Mouse (Mus musculus): ENCODE data around the gene Kif14. TPM values are rescaled to one million over a fixed set of nuclear protein-coding genes. Genes with fewer than 3 reads are reported as not detected.

Kif14 gene
- total RNA-seq, 1 experiment = 12.2 TPM

- H3K9ac ChIP-seq (ENCODE audit: insufficient read depth, low read depth, low read length, poor library complexity, severe bottlenecking) = no peak overlapping the region
- no peak overlapping the region for H3K27ac ChIP-seq (ENCODE audit: insufficient read depth, low read depth, low read length, poor library complexity, severe bottlenecking)
- no peaks in the 10 kb centered on the region for H3K36me3 ChIP-seq (ENCODE audit: control insufficient read depth, insufficient read depth, low read length, poor library complexity, severe bottlenecking)
- H3K4me3 ChIP-seq (ENCODE audit: insufficient read depth in 1 of 2, low read depth in 1 of 2, low read length in 2 of 2, poor library complexity in 1 of 2, severe bottlenecking in 1 of 2) = no peak overlapping the region
- DNase-seq (ENCODE audit: low read depth, low spot score) = no peak
- TF ChIP-seq CHD2 (IDR thresholded peaks at IDR 0.05; ENCODE audit: low read depth, low read length) = no peak
- no peak for TF ChIP-seq ZNF384 (IDR thresholded peaks at IDR 0.05; ENCODE audit: low read depth, low read length)
- TF ChIP-seq MAFK (IDR thresholded peaks at IDR 0.05; ENCODE audit: insufficient read depth, low read depth, low read length) = no peak
- no peak for TF ChIP-seq ZC3H11A (IDR thresholded peaks at IDR 0.05; ENCODE audit: borderline replicate concordance, low read depth, low read length)
- no peak for TF ChIP-seq HCFC1 (IDR thresholded peaks at IDR 0.05; ENCODE audit: borderline replicate concordance, insufficient read depth, low read length)
- in situ Hi-C loops (cut with MboI; ENCODE audit: low sequenced_read_pairs in 2 of 2, unreplicated experiment in 2 of 2) = no loop called here
- no peaks in the 10 kb centered on the region for H3K9me3 ChIP-seq (ENCODE audit: control insufficient read depth, insufficient read depth, low read depth, low read length)
- no peaks in the 10 kb centered on the region; a peak in 1 of 4 replicates for H3K4me1 ChIP-seq (ENCODE audit: control insufficient read depth in 2 of 2, insufficient read depth in 2 of 2, low read length in 2 of 2, poor library complexity in 1 of 2)
Observed at GRCm38 (mm10) chr1:136446933-136447332, 19.2 kb upstream of the Kif14 start.

- Histone ChIP-seq H3K4me1 (ENCODE audit: control insufficient read depth in 2 of 2, insufficient read depth in 2 of 2, low read length in 2 of 2, poor library complexity in 1 of 2) (no peaks in the 10 kb centered on the region; a peak in 1 of 4 replicates), H3K36me3 (ENCODE audit: control insufficient read depth, insufficient read depth, low read length, poor library complexity, severe bottlenecking) (no peaks in the 10 kb centered on the region), H3K4me3 (ENCODE audit: insufficient read depth in 1 of 2, low read depth in 1 of 2, low read length in 2 of 2, poor library complexity in 1 of 2, severe bottlenecking in 1 of 2) (no peak overlapping the region), H3K27ac (ENCODE audit: insufficient read depth, low read depth, low read length, poor library complexity, severe bottlenecking) (no peak overlapping the region), H3K9me3 (ENCODE audit: control insufficient read depth, insufficient read depth, low read depth, low read length) (no peaks in the 10 kb centered on the region), H3K9ac (ENCODE audit: insufficient read depth, low read depth, low read length, poor library complexity, severe bottlenecking) (no peak overlapping the region)
- no peak for DNase-seq (ENCODE audit: low read depth, low spot score)
- no peak for TF ChIP-seq ZC3H11A (IDR thresholded peaks at IDR 0.05; ENCODE audit: borderline replicate concordance, low read depth, low read length)
- TF ChIP-seq CHD2 (IDR thresholded peaks at IDR 0.05; ENCODE audit: low read depth, low read length) = no peak
- TF ChIP-seq ZNF384 (IDR thresholded peaks at IDR 0.05; ENCODE audit: low read depth, low read length) = no peak
- no peak for TF ChIP-seq MAFK (IDR thresholded peaks at IDR 0.05; ENCODE audit: insufficient read depth, low read depth, low read length)
- TF ChIP-seq HCFC1 (IDR thresholded peaks at IDR 0.05; ENCODE audit: borderline replicate concordance, insufficient read depth, low read length) = no peak
- in situ Hi-C loops (cut with MboI; ENCODE audit: low sequenced_read_pairs in 2 of 2, unreplicated experiment in 2 of 2) = no loop called here
Observed at GRCm38 (mm10) chr1:136447338-136447737, 18.8 kb upstream of the Kif14 start.

GRCm38 (mm10) chr1:136449541-136449940, 16.6 kb upstream of the Kif14 start:
- TF ChIP-seq CHD2 (IDR thresholded peaks at IDR 0.05; ENCODE audit: low read depth, low read length) (no peak), HCFC1 (IDR thresholded peaks at IDR 0.05; ENCODE audit: borderline replicate concordance, insufficient read depth, low read length) (no peak), ZNF384 (IDR thresholded peaks at IDR 0.05; ENCODE audit: low read depth, low read length) (no peak), ZC3H11A (IDR thresholded peaks at IDR 0.05; ENCODE audit: borderline replicate concordance, low read depth, low read length) (no peak), MAFK (IDR thresholded peaks at IDR 0.05; ENCODE audit: insufficient read depth, low read depth, low read length) (no peak)
- Histone ChIP-seq H3K9me3 (ENCODE audit: control insufficient read depth, insufficient read depth, low read depth, low read length) (no peaks in the 10 kb centered on the region), H3K36me3 (ENCODE audit: control insufficient read depth, insufficient read depth, low read length, poor library complexity, severe bottlenecking) (no peaks in the 10 kb centered on the region), H3K9ac (ENCODE audit: insufficient read depth, low read depth, low read length, poor library complexity, severe bottlenecking) (no peak overlapping the region), H3K4me1 (ENCODE audit: control insufficient read depth in 2 of 2, insufficient read depth in 2 of 2, low read length in 2 of 2, poor library complexity in 1 of 2) (no peaks in the 10 kb centered on the region; a peak in 1 of 4 replicates), H3K27ac (ENCODE audit: insufficient read depth, low read depth, low read length, poor library complexity, severe bottlenecking) (no peak overlapping the region), H3K4me3 (ENCODE audit: insufficient read depth in 1 of 2, low read depth in 1 of 2, low read length in 2 of 2, poor library complexity in 1 of 2, severe bottlenecking in 1 of 2) (no peak overlapping the region)
- no peak for DNase-seq (ENCODE audit: low read depth, low spot score)
- in situ Hi-C loops (cut with MboI; ENCODE audit: low sequenced_read_pairs in 2 of 2, unreplicated experiment in 2 of 2) = no loop called here

- Histone ChIP-seq H3K4me3 (ENCODE audit: insufficient read depth in 1 of 2, low read depth in 1 of 2, low read length in 2 of 2, poor library complexity in 1 of 2, severe bottlenecking in 1 of 2) (peak overlapping the region; percentile 29 to 56; a peak in 2 of 4 replicates), H3K9me3 (ENCODE audit: control insufficient read depth, insufficient read depth, low read depth, low read length) (no peaks in the 10 kb centered on the region), H3K9ac (ENCODE audit: insufficient read depth, low read depth, low read length, poor library complexity, severe bottlenecking) (no peak overlapping the region), H3K27ac (ENCODE audit: insufficient read depth, low read depth, low read length, poor library complexity, severe bottlenecking) (no peak overlapping the region), H3K36me3 (ENCODE audit: control insufficient read depth, insufficient read depth, low read length, poor library complexity, severe bottlenecking) (no peaks in the 10 kb centered on the region), H3K4me1 (ENCODE audit: control insufficient read depth in 2 of 2, insufficient read depth in 2 of 2, low read length in 2 of 2, poor library complexity in 1 of 2) (no peaks in the 10 kb centered on the region; a peak in 1 of 4 replicates)
- in situ Hi-C loops (cut with MboI; ENCODE audit: low sequenced_read_pairs in 2 of 2, unreplicated experiment in 2 of 2) = no loop called here
- no peak for DNase-seq (ENCODE audit: low read depth, low spot score)
- TF ChIP-seq MAFK (IDR thresholded peaks at IDR 0.05; ENCODE audit: insufficient read depth, low read depth, low read length) (no peak), HCFC1 (IDR thresholded peaks at IDR 0.05; ENCODE audit: borderline replicate concordance, insufficient read depth, low read length) (no peak), ZNF384 (IDR thresholded peaks at IDR 0.05; ENCODE audit: low read depth, low read length) (no peak)
Observed at GRCm38 (mm10) chr1:136450206-136450605, 15.9 kb upstream of the Kif14 start.

GRCm38 (mm10) chr1:136452421-136452820, 13.7 kb upstream of the Kif14 start:
- Histone ChIP-seq H3K9ac (ENCODE audit: insufficient read depth, low read depth, low read length, poor library complexity, severe bottlenecking) (no peak overlapping the region), H3K4me3 (ENCODE audit: insufficient read depth in 1 of 2, low read depth in 1 of 2, low read length in 2 of 2, poor library complexity in 1 of 2, severe bottlenecking in 1 of 2) (no peak overlapping the region), H3K9me3 (ENCODE audit: control insufficient read depth, insufficient read depth, low read depth, low read length) (no peaks in the 10 kb centered on the region), H3K36me3 (ENCODE audit: control insufficient read depth, insufficient read depth, low read length, poor library complexity, severe bottlenecking) (no peaks in the 10 kb centered on the region), H3K27ac (ENCODE audit: insufficient read depth, low read depth, low read length, poor library complexity, severe bottlenecking) (no peak overlapping the region), H3K4me1 (ENCODE audit: control insufficient read depth in 2 of 2, insufficient read depth in 2 of 2, low read length in 2 of 2, poor library complexity in 1 of 2) (no peaks in the 10 kb centered on the region; a peak in 1 of 4 replicates)
- DNase-seq (ENCODE audit: low read depth, low spot score) = no peak
- TF ChIP-seq MAFK (IDR thresholded peaks at IDR 0.05; ENCODE audit: insufficient read depth, low read depth, low read length) (no peak), ZNF384 (IDR thresholded peaks at IDR 0.05; ENCODE audit: low read depth, low read length) (no peak), ZC3H11A (IDR thresholded peaks at IDR 0.05; ENCODE audit: borderline replicate concordance, low read depth, low read length) (no peak), CHD2 (IDR thresholded peaks at IDR 0.05; ENCODE audit: low read depth, low read length) (no peak), HCFC1 (IDR thresholded peaks at IDR 0.05; ENCODE audit: borderline replicate concordance, insufficient read depth, low read length) (no peak)
- in situ Hi-C loops (cut with MboI; ENCODE audit: low sequenced_read_pairs in 2 of 2, unreplicated experiment in 2 of 2) = no loop called here
